Mouse (Mus musculus): ENCODE data around the gene Cdx2. TPM values are rescaled to one million over a fixed set of nuclear protein-coding genes. Genes with fewer than 3 reads are reported as not detected.

Gene Cdx2
- polyA plus RNA-seq, 1 experiment from 2014 or later, result not detected

DNA sequence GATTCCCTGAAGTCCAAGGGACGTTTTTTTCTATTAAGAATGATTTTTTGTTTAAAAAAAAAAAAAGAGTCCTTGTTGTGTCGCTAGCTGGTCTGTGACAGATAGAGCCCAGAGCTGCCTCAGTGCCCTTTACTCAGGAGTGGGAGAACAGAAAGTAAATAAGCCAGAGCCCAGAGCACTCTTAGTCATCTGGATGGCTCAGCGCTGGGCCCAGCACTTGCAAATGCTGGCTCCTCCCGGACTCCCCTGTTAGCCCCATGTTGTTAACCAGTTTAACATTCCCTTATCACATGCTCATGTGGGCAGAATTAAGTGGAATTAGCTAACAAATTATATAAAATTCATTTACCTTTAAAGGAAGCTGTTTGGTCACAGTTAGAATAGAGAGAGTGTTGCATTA, 43.1 kb downstream of the Cdx2 start:
- Histone ChIP-seq H3K27ac (replicated peaks) (no peak overlapping the region), H3K9me3 (no peaks in the 10 kb centered on the region), H3K4me1 (no peaks in the 10 kb centered on the region), H3K9ac (replicated peaks) (no peak overlapping the region), H3K4me2 (replicated peaks) (no peak overlapping the region), H3K4me3 (no peak overlapping the region), H3K36me3 (no peaks in the 10 kb centered on the region), H3K27me3 (peaks cover 70% of the 10 kb centered on the region)
- no peak for ATAC-seq (ENCODE audit: low FRiP score, low read depth)
- 54% methylated on average over 4 of the region's 4 CpGs for WGBS

DNA sequence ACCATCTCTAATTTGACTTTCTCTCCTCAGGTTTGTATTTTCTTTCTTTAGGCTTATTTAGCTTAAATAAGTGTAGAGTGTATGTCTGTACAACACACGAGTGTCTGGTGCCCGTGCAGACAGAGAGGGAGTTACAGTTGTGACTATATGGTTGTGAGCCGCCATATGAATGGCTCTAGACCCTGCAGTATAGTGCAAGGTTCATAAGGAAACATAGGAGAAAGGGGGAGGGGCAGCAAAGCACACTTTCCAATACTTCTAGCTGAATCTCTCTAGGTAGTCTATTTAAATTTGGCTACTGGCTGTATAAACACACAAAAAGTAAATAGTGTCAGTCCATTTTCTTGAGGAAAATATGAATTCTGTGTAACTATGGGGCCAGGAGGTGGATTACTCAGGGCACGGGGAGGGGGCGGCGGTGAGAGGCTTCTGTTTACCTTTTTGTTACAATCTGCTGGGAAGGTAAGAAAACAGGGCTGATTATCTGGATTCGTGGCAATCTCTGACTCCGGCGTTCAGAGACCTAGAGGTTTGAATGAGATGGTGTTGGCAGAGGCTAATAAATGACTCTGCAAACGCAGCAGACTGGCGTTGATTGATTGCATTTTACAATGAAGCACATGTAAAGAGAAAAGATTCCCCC, 45.0 kb downstream of the Cdx2 start:
- no peak overlapping the region for H3K4me2 ChIP-seq (replicated peaks)
- H3K27ac ChIP-seq (replicated peaks), result no peak overlapping the region
- WGBS, result 70% methylated on average over 11 of the region's 11 CpGs
- H3K4me1 ChIP-seq, result no peaks in the 10 kb centered on the region
- peaks cover 51% of the 10 kb centered on the region for H3K27me3 ChIP-seq
- H3K4me3 ChIP-seq, result no peak overlapping the region
- H3K9me3 ChIP-seq, result no peaks in the 10 kb centered on the region; the same call in 1 of the 2 replicates
- no peaks in the 10 kb centered on the region for H3K36me3 ChIP-seq
- no peak for ATAC-seq (ENCODE audit: low FRiP score, low read depth)
- no peak overlapping the region for H3K9ac ChIP-seq (replicated peaks)

DNA sequence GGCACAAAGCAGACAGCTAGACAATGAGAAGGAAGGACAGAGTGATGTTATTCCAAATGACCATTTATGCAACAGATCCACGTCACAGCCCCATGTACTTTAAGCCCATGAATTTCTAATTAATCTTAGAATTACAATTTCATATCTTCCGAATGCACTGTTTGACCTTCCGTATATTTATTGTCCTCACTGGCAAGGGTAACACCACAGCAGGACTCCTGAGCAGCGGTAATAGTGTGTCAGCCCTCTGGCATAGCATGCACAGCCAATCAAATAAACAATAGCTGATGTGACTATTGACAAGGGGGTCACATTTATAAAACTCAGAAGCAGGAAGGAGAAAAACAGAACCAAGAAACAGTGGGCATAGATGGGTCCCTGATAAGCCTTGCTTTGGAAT, 46.3 kb downstream of the Cdx2 start:
- Histone ChIP-seq H3K36me3 (no peaks in the 10 kb centered on the region), H3K27ac (replicated peaks) (no peak overlapping the region), H3K9ac (replicated peaks) (no peak overlapping the region), H3K4me1 (no peaks in the 10 kb centered on the region), H3K4me2 (replicated peaks) (no peak overlapping the region), H3K27me3 (peaks cover 38% of the 10 kb centered on the region), H3K9me3 (no peaks in the 10 kb centered on the region; the same call in 1 of the 2 replicates), H3K4me3 (no peak overlapping the region)
- no peak for ATAC-seq (ENCODE audit: low FRiP score, low read depth)
- WGBS, result 87% methylated on average over 4 of the region's 4 CpGs

DNA sequence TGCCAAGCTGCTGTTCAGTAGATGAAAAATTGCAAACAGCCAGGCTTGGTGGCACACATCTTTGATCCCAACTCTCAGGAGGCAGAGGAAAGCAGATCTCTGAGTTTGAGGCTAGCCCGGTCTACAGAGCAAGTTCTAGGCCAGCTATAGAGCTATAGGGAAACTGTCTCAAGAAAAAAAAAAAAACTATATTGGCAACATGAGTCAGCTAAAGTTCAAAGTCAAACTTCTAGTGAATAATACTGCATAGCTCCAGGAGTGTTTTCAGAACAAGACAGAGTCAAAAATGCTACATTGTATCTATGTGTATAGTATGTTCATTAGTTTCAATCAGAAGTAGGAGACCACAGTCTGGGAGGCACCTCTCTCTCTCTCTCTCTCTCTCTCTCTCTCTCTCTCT, 46.9 kb downstream of the Cdx2 start:
- no peak for ATAC-seq (ENCODE audit: low FRiP score, low read depth)
- Histone ChIP-seq H3K36me3 (no peaks in the 10 kb centered on the region), H3K4me3 (no peak overlapping the region), H3K9me3 (no peaks in the 10 kb centered on the region; the same call in 1 of the 2 replicates), H3K27me3 (peaks cover 33% of the 10 kb centered on the region), H3K9ac (replicated peaks) (no peak overlapping the region), H3K4me2 (replicated peaks) (no peak overlapping the region), H3K4me1 (no peaks in the 10 kb centered on the region), H3K27ac (replicated peaks) (no peak overlapping the region)
- WGBS, result 97% methylated on average over 1 of the region's 1 CpGs

Small RNAs within 50 kb of the gene (microRNA-seq; reads per million reads assigned to microRNA genes)
- gene Mir7k, result not detected

Other genes with a start within 250 kb of the Cdx2 start
- gene Lnx2, start 230.7 kb downstream of the Cdx2 start, polyA plus RNA-seq (2016; fragmentation: Nextera tagmentation; extraction: Ambion mirVana), result 6.3 and 7.4 TPM in 2 replicates
- 95.4 and 100 TPM in 2 replicates for gene Polr1d, start 230.2 kb downstream of the Cdx2 start, polyA plus RNA-seq (2016; fragmentation: Nextera tagmentation; extraction: Ambion mirVana)
- gene Gsx1, start 118.6 kb downstream of the Cdx2 start, polyA plus RNA-seq (2016; fragmentation: Nextera tagmentation; extraction: Ambion mirVana), result 26.9 and 27.6 TPM in 2 replicates
- gene Pdx1, start 37.3 kb downstream of the Cdx2 start, polyA plus RNA-seq (2016; fragmentation: Nextera tagmentation; extraction: Ambion mirVana), result not detected in 2 replicates
- gene Urad, start 15.2 kb upstream of the Cdx2 start, polyA plus RNA-seq (2016; fragmentation: Nextera tagmentation; extraction: Ambion mirVana), result not detected in 2 replicates
- 0.07 and 0.22 TPM in 2 replicates for gene Flt3, start 93.2 kb upstream of the Cdx2 start, polyA plus RNA-seq (2016; fragmentation: Nextera tagmentation; extraction: Ambion mirVana)
- gene Pan3, start 122.9 kb upstream of the Cdx2 start, polyA plus RNA-seq (2016; fragmentation: Nextera tagmentation; extraction: Ambion mirVana), result 56.1 and 75.1 TPM in 2 replicates